Comparison of ENCODE assay signal across 8 mouse cellular contexts in the genomic region with DNA sequence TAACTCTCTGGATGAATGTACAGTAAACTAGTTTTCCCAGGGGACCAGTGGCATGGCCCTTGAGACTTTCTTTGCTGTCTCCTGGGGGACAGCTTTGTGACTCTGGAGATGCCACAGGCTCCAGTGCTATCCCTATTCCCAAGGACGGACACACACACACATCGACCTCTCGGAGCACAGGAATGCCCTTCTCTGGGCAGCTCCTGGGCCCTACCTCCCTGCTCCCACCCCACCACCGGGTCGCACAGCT. TPM values are rescaled to one million over a fixed set of nuclear protein-coding genes. Genes with fewer than 3 reads are reported as not detected.
DNase-seq lines count a peak whose midpoint lies in the region; ATAC-seq lines count a peak whose summit lies in the region.

No protein-coding gene starts in this region.

- peak; percentile 81; the same call in 1 of the 2 replicates for ATAC-seq in heart, embryonic 13.5 days (ENCODE audit: extremely low read depth, insufficient number of reproducible peaks, low FRiP score, low TSS enrichment)
- ATAC-seq in hematopoietic stem cell, adult 5-6 weeks (replicated peaks in 1 of 2; ENCODE audit: insufficient read depth in 1 of 2, low FRiP score in 2 of 2, low TSS enrichment in 1 of 2, low read depth in 1 of 2, poor library complexity in 2 of 2, severe bottlenecking in 2 of 2): peak; percentile 68 to 74; a peak in 1 of 4 replicates
- peak; percentile 38; the same call in 1 of the 2 replicates for ATAC-seq in megakaryocyte-erythroid progenitor cell, adult 5-6 weeks (replicated peaks; ENCODE audit: low FRiP score, low TSS enrichment, poor library complexity, severe bottlenecking)

- intact Hi-C loops in gastrocnemius, postnatal 14 days (cut with DNase I; ENCODE audit: low total_unique reads): no loop called here

- WGBS in heart, embryonic 13.5 days: 0% methylated on average over 5 of the region's 5 CpGs

- peak overlapping the region; percentile 98 for H3K27ac ChIP-seq in heart, embryonic 13.5 days (replicated peaks)
- peak overlapping the region; percentile 92 for H3K27ac ChIP-seq in brown adipose tissue, adult 24 weeks (replicated peaks; ENCODE audit: low read depth, low read length)

- H3K9ac ChIP-seq in heart, embryonic 13.5 days: peak overlapping the region; percentile 92

- peaks cover 24% of the 10 kb centered on the region for H3K4me1 ChIP-seq in heart, embryonic 13.5 days
- peaks cover 9% of the 10 kb centered on the region for H3K4me1 ChIP-seq in brown adipose tissue, adult 24 weeks (ENCODE audit: control insufficient read depth, insufficient read depth, insufficient read length, low read length)

- no peaks in the 10 kb centered on the region for H3K9me3 ChIP-seq in heart, embryonic 13.5 days

- H3K4me3 ChIP-seq in heart, embryonic 13.5 days: peak overlapping the region; percentile 83
- H3K4me3 ChIP-seq in brown adipose tissue, adult 24 weeks (ENCODE audit: insufficient read depth, low read depth, low read length): peak overlapping the region; percentile 90

- DNase-seq in heart, adult 18-20 months: no peak
- no peak for DNase-seq in MN1 (ENCODE audit: low spot score)
- DNase-seq in adrenal gland, postnatal 4 days (ENCODE audit: low spot score in 2 of 2): no peak
- no peak for DNase-seq in gastrocnemius, postnatal 14 days

- no peaks in the 10 kb centered on the region for H3K27me3 ChIP-seq in heart, embryonic 13.5 days (replicated peaks)

- H3K36me3 ChIP-seq in heart, embryonic 13.5 days: peaks cover 29% of the 10 kb centered on the region

- peak overlapping the region; percentile 83 for H3K4me2 ChIP-seq in heart, embryonic 13.5 days

RNA-seq across cellular contexts. Expression of a gene that starts 1.0 kb away (rescaled TPM):
- 60.5 and 70.6 TPM in 2 replicates for polyA plus RNA-seq in heart, embryonic 13.5 days (2015; fragmentation: Nextera tagmentation; extraction: Ambion mirVana)
- total RNA-seq in heart, adult 18-20 months (2021): 10 to 100 TPM; 75.8 to 82.4 TPM
- 156 and 175 TPM in 2 replicates for polyA plus RNA-seq in brown adipose tissue, adult 24 weeks (2012; ENCODE audit: insufficient read depth, insufficient read length, missing spikeins)
- total RNA-seq in hematopoietic stem cell, adult 5-6 weeks (2017): 0.40 and 1.0 TPM in 2 replicates
- not detected in 2 replicates for total RNA-seq in megakaryocyte-erythroid progenitor cell, adult 5-6 weeks (2014; fragmentation: Nextera tagmentation)
- total RNA-seq in megakaryocyte-erythroid progenitor cell, adult 5-6 weeks (2017): not detected in 2 replicates
- 100 to 1,000 TPM; 114 to 129 TPM for total RNA-seq in adrenal gland, postnatal 4 days (2021)
- 10 to 100 TPM; 21.2 to 25.8 TPM for total RNA-seq in gastrocnemius, postnatal 14 days (2021)

Comparison
In these comparisons a context has a peak if more than half of its experiments do, and no peak if none do; other contexts are left out.
1. RNA of a gene that starts 1.0 kb away (total RNA-seq): 114 to 129 TPM in adrenal gland, postnatal 4 days, 75.8 to 82.4 TPM in heart, adult 18-20 months and 21.2 to 25.8 TPM in gastrocnemius, postnatal 14 days; 0.40 to 1.0 TPM in hematopoietic stem cell, adult 5-6 weeks and not detected in megakaryocyte-erythroid progenitor cell, adult 5-6 weeks; every median in the first group is over 10 times any median in the second.
2. Peak in every context shown above with its lines, with median percentiles within 50 percentile points of each other: ATAC-seq.